Mouse (Mus musculus): ENCODE results near the gene Fpgs.

GRCm38 (mm10) chr2:32750887-32751664 lies 47.1 kb upstream of the Fpgs start:
- TF ChIP-seq CTCF (IDR thresholded peaks at IDR 0.05; ENCODE audit: borderline replicate concordance, insufficient read depth, low read length) = no peak
- TF ChIP-seq POLR2A (IDR thresholded peaks at IDR 0.05; ENCODE audit: low read depth, low read length) = peak; percentile 61

Measured in embryonic fibroblast, embryonic 13.5 days (primary cell).